Mouse (Mus musculus) hindbrain, embryonic 15.5 days (tissue): ENCODE results near the gene Fads6. TPM values are rescaled to one million over a fixed set of nuclear protein-coding genes. Genes with fewer than 3 reads are reported as not detected.

Experiments used
- ATAC-seq: fragments of 200-750 bp; cut with Nextera tagmentation; 2 replicates; pipeline ENCODE4 v1.8.0; 2017; ENCODE audit warnings: low read depth, moderate number of reproducible peaks, moderate TSS enrichment; ENCODE audit not compliant: low FRiP score
- H3K27ac ChIP-seq: fragments of 300-500 bp; sonication (generic); replicated peaks from 2 replicates; pipeline ENCODE4 v1.5.1; 2015; ENCODE audit warnings: mild to moderate bottlenecking, inconsistent platforms
- H3K27me3 ChIP-seq: fragments of 300-500 bp; sonication (generic); 2 replicates; pipeline ENCODE4 v1.6.1; 2015; ENCODE audit warnings: control low read depth, inconsistent platforms
- H3K36me3 ChIP-seq: fragments of 300-500 bp; sonication (generic); 2 replicates; pipeline ENCODE4 v1.6.1; 2015; ENCODE audit warnings: control low read depth, inconsistent platforms
- H3K4me1 ChIP-seq: fragments of 300-500 bp; sonication (generic); replicated peaks from 2 replicates; pipeline ENCODE4 v1.6.1; 2015; ENCODE audit warnings: control low read depth, inconsistent platforms
- H3K4me2 ChIP-seq: fragments of 300-500 bp; sonication (generic); 2 replicates; pipeline ENCODE4 v1.6.1; 2015; ENCODE audit warnings: moderate library complexity, mild to moderate bottlenecking, inconsistent platforms
- H3K4me3 ChIP-seq: fragments of 300-500 bp; sonication (generic); 2 replicates; pipeline ENCODE4 v1.5.1; 2015; ENCODE audit warnings: mild to moderate bottlenecking, inconsistent platforms
- H3K9ac ChIP-seq: fragments of 300-500 bp; sonication (generic); 2 replicates; pipeline ENCODE4 v1.6.1; 2015; ENCODE audit warnings: inconsistent platforms
- H3K9me3 ChIP-seq: fragments of 300-500 bp; sonication (generic); 2 replicates; pipeline ENCODE4 v1.6.1; 2016; ENCODE audit warnings: control low read depth, inconsistent platforms
- WGBS: fragments of 180-500 bp; shearing (Covaris S2); methylation state at CpG from one replicate; pipeline ENCODE4 v1.1.7; 2015; 5-methylcytosine and 5-hydroxymethylcytosine counted together
- polyA plus RNA-seq: library from polyadenylated mRNA; unstranded; fragments of >200 nt; fragmentation: Nextera tagmentation; extraction: Ambion mirVana; gene quantifications from 2 replicates; pipeline ENCODE4 v1.2.1, GENCODE M21; 2015

Gene Fads6
- polyA plus RNA-seq, 1 experiment from 2014 or later = 1.3 TPM

DNA sequence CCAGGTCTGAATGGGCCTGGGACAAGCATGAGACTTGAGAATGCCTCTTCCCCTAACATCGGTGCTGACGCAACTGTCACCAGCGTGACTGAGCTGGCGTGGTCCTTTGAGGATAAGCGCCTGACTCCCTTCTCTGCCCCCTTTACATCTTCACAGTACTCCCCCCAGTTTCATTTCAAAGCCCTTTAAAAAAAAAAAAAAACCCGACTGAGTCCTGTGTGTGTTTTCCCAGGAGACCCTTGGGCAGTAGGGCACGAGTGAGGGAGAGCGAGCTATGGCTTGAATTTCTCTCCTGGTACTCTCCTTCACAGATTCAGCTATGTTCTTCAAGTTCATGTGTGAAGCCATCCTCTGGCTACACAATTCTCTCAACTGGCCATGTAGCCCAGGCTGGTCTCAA lies 697 bp upstream of the Fads6 start:
- H3K9ac ChIP-seq = no peak overlapping the region
- no peak for ATAC-seq
- H3K4me3 ChIP-seq = no peak overlapping the region
- H3K9me3 ChIP-seq = no peaks in the 10 kb centered on the region
- WGBS = 53% methylated on average over 8 of the region's 8 CpGs
- no peaks in the 10 kb centered on the region for H3K36me3 ChIP-seq
- peaks cover 16% of the 10 kb centered on the region for H3K4me1 ChIP-seq
- peak overlapping the region; percentile 94; the same call in 1 of the 2 replicates for H3K4me2 ChIP-seq
- no peak overlapping the region for H3K27ac ChIP-seq
- H3K27me3 ChIP-seq = no peaks in the 10 kb centered on the region

DNA sequence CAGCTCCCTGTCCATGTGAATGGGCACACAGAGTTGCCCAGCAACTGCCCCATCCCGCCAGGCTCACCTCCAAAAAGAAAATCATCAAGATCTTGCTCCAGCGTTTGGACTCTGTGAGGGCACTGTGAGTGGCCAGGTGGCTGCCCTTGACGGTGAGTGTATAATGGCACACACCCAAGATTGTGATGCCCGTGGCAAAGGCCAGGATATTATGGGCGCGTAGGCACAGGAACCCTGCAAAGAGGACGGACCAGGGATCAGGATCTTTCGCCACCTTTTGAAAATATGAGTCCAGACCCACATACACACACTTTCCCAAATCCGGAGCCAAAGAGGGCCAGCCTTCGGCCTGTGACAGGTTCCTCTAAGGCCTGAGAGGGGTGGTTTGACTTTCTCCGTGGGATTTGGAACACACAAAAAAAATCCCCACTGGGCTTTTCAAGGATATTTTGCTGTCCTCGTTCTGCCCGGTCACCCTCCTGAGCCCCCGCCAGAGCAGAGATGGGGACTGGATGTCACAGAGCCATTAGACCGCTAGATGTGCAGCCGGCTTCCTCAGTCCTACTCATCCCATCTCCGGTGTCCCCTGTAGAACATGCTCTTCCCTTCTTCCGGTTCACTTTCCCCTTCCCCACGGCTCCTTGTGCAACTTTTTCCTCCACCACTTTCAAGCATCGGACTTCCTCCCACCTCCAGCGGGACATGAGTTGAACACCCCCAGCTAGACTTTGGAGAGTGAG lies 822 bp downstream of the Fads6 start:
- 51% methylated on average over 21 of the region's 21 CpGs for WGBS
- Histone ChIP-seq H3K27ac (peak overlapping the region; percentile 72), H3K4me1 (peaks cover 16% of the 10 kb centered on the region), H3K9me3 (no peaks in the 10 kb centered on the region), H3K27me3 (no peaks in the 10 kb centered on the region), H3K9ac (peak overlapping the region; percentile 62), H3K4me2 (peak overlapping the region; percentile 94), H3K4me3 (peak overlapping the region; percentile 63), H3K36me3 (no peaks in the 10 kb centered on the region)
- peak; percentile 29; the same call in 1 of the 2 replicates for ATAC-seq

GRCm38 (mm10) chr11:115295939-115296338 lies 1.5 kb downstream of the Fads6 start:
- H3K4me1 ChIP-seq = peaks cover 16% of the 10 kb centered on the region
- H3K9ac ChIP-seq = no peak overlapping the region
- WGBS = 90% methylated on average over 11 of the region's 11 CpGs
- H3K4me2 ChIP-seq = no peak overlapping the region
- ATAC-seq = no peak
- H3K36me3 ChIP-seq = no peaks in the 10 kb centered on the region
- H3K27me3 ChIP-seq = no peaks in the 10 kb centered on the region
- no peaks in the 10 kb centered on the region for H3K9me3 ChIP-seq
- H3K27ac ChIP-seq = no peak overlapping the region
- H3K4me3 ChIP-seq = no peak overlapping the region

- H3K9ac ChIP-seq = no peak overlapping the region
- H3K27me3 ChIP-seq = no peaks in the 10 kb centered on the region
- H3K4me1 ChIP-seq = peaks cover 15% of the 10 kb centered on the region
- H3K9me3 ChIP-seq = no peaks in the 10 kb centered on the region
- H3K4me3 ChIP-seq = no peak overlapping the region
- no peak overlapping the region for H3K4me2 ChIP-seq
- no peak overlapping the region for H3K27ac ChIP-seq
- ATAC-seq = no peak
- 74% methylated on average over 14 of the region's 14 CpGs for WGBS
- H3K36me3 ChIP-seq = no peaks in the 10 kb centered on the region
Measured at GRCm38 (mm10) chr11:115292631-115293375, 4.7 kb downstream of the Fads6 start.

DNA sequence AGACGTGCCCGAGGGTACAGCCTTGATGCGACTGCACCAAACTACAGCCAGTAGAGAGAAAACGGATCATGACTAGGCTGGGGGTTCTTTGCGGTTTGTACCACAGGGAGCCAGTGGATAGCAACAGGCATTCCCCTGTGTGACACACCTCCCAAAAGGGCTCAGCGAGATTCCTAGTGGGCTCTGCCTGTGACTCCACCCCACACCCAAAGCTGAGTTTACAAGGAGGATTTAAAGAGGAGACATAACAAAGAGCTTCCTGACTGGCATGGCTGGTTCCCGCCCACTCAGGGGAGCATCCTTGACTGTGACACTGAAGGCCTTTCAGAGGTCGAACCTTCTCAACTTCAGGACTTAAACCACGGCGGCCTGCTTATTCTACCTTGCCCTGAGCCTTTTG lies 6.0 kb downstream of the Fads6 start:
- H3K36me3 ChIP-seq = no peaks in the 10 kb centered on the region
- no peak overlapping the region for H3K4me2 ChIP-seq
- WGBS = 82% methylated on average over 10 of the region's 10 CpGs
- peaks cover 7% of the 10 kb centered on the region; the same call in 1 of the 2 replicates for H3K4me1 ChIP-seq
- no peak overlapping the region for H3K27ac ChIP-seq
- no peak for ATAC-seq
- no peak overlapping the region for H3K9ac ChIP-seq
- no peaks in the 10 kb centered on the region for H3K27me3 ChIP-seq
- H3K9me3 ChIP-seq = no peaks in the 10 kb centered on the region
- H3K4me3 ChIP-seq = no peak overlapping the region

DNA sequence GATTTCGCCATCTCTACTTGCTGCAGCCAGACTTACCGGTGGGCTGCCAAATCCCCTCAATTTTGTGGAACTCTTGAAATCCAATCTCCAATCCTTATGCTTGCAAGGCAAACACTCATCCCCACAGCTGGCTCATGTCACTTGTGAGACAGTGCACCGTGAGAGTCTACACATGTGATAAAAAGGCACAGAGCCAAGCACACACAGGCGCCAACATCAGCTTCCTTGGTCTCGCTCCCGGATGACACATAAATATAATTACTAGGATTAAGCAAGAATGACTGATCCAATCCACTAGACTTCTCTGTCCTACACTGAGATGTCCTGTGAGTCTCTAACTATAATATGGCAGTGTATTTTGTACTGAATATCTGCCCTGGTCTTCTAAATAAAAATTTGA lies 6.5 kb downstream of the Fads6 start:
- WGBS = 77% methylated on average over 6 of the region's 6 CpGs
- Histone ChIP-seq H3K9ac (no peak overlapping the region), H3K4me1 (0 out of 2 replicates have a peak, but pooled peaks cover 5% of the 10 kb centered on the region), H3K36me3 (no peaks in the 10 kb centered on the region), H3K27me3 (no peaks in the 10 kb centered on the region), H3K4me3 (no peak overlapping the region), H3K4me2 (no peak overlapping the region), H3K27ac (no peak overlapping the region), H3K9me3 (no peaks in the 10 kb centered on the region)
- ATAC-seq = no peak

DNA sequence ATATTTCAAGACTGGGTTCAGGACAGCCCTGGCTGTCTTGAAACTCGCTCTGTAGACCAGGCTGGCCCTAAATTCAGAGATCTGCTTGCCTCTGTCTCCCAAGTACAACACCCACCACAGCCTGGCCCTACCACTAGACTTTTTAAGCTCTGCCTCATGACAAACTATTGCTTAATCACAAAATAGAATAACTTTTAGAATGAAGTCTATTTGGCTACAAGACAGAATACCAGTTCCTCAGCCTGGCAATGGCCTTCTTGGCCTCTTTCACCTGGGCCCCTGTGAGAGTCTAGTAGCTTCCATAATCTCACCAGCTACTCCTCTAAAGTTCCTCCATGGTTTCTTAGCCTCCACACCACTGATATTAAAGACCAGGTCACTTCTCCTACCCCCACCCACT lies 7.1 kb downstream of the Fads6 start:
- Histone ChIP-seq H3K36me3 (no peaks in the 10 kb centered on the region), H3K4me1 (0 out of 2 replicates have a peak, but pooled peaks cover 5% of the 10 kb centered on the region), H3K9ac (no peak overlapping the region), H3K4me2 (no peak overlapping the region), H3K27ac (no peak overlapping the region), H3K4me3 (no peak overlapping the region), H3K9me3 (no peaks in the 10 kb centered on the region), H3K27me3 (no peaks in the 10 kb centered on the region)
- WGBS = 83% methylated on average over 1 of the region's 1 CpGs
- no peak for ATAC-seq

GRCm38 (mm10) chr11:115289885-115290284 lies 7.6 kb downstream of the Fads6 start:
- H3K4me3 ChIP-seq = no peak overlapping the region

DNA sequence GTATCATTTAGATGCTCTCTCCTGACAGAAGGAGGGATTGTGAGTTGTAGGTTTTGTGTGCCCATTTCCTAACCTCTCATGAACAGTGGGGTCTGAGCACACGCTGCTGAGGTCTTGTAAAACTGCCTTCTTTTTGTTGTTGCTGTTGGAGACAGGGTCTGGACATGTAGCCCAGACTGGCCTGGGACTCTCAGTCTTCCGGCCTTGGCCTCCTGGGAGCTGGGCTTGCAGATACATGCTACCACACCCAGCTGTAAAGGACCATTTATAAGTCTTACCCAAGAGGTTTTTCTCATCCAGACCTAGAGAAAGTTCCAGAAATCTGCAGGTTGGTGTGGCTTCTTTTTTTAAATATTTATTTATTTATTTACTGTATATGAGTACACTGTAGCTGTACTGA lies 9.2 kb downstream of the Fads6 start:
- no peak overlapping the region for H3K9ac ChIP-seq
- H3K4me1 ChIP-seq = 0 out of 2 replicates have a peak, but pooled peaks cover 5% of the 10 kb centered on the region
- 84% methylated on average over 2 of the region's 2 CpGs for WGBS
- no peak overlapping the region for H3K27ac ChIP-seq
- no peak overlapping the region for H3K4me2 ChIP-seq
- no peak overlapping the region for H3K4me3 ChIP-seq
- H3K36me3 ChIP-seq = no peaks in the 10 kb centered on the region
- H3K27me3 ChIP-seq = no peaks in the 10 kb centered on the region
- no peaks in the 10 kb centered on the region for H3K9me3 ChIP-seq
- no peak for ATAC-seq

More at GRCm38 (mm10) chr11:115289885-115290284, 7.6 kb downstream of the Fads6 start:
- 0 out of 2 replicates have a peak, but pooled peaks cover 5% of the 10 kb centered on the region for H3K4me1 ChIP-seq
- WGBS = 85% methylated on average over 8 of the region's 8 CpGs
- H3K36me3 ChIP-seq = no peaks in the 10 kb centered on the region
- no peaks in the 10 kb centered on the region for H3K27me3 ChIP-seq
- ATAC-seq = no peak
- no peaks in the 10 kb centered on the region for H3K9me3 ChIP-seq
- H3K4me2 ChIP-seq = no peak overlapping the region
- H3K27ac ChIP-seq = no peak overlapping the region
- H3K9ac ChIP-seq = no peak overlapping the region

- ATAC-seq = no peak
Measured at GRCm38 (mm10) chr11:115287386-115287785, 10.1 kb downstream of the Fads6 start.

GRCm38 (mm10) chr11:115286201-115286993 lies 11.1 kb downstream of the Fads6 start:
- H3K4me2 ChIP-seq = no peak overlapping the region
- no peaks in the 10 kb centered on the region for H3K9me3 ChIP-seq
- no peaks in the 10 kb centered on the region for H3K27me3 ChIP-seq
- 0 out of 2 replicates have a peak, but pooled peaks cover 5% of the 10 kb centered on the region for H3K4me1 ChIP-seq
- 73% methylated on average over 19 of the region's 19 CpGs for WGBS
- H3K4me3 ChIP-seq = no peak overlapping the region
- no peak overlapping the region for H3K9ac ChIP-seq
- no peak for ATAC-seq
- H3K36me3 ChIP-seq = no peaks in the 10 kb centered on the region
- 0 out of 2 replicates have a peak overlapping the region, but pooled peaks have one; percentile 32 for H3K27ac ChIP-seq

More at GRCm38 (mm10) chr11:115287386-115287785, 10.1 kb downstream of the Fads6 start:
- 84% methylated on average over 5 of the region's 5 CpGs for WGBS
- Histone ChIP-seq H3K27me3 (no peaks in the 10 kb centered on the region), H3K4me2 (no peak overlapping the region), H3K4me1 (0 out of 2 replicates have a peak, but pooled peaks cover 5% of the 10 kb centered on the region), H3K36me3 (no peaks in the 10 kb centered on the region), H3K9ac (no peak overlapping the region), H3K27ac (no peak overlapping the region), H3K4me3 (no peak overlapping the region), H3K9me3 (no peaks in the 10 kb centered on the region)
